Mouse (Mus musculus): ENCODE results near the gene Edil3. TPM values are rescaled to one million over a fixed set of nuclear protein-coding genes. Genes with fewer than 3 reads are reported as not detected.

The Edil3 gene
- total RNA-seq (2021) = under 1 TPM; 0.15 to 0.22 TPM
- long read RNA-seq, experiment 1 = 0 reads
- long read RNA-seq, experiment 2 = 0 reads

DNA sequence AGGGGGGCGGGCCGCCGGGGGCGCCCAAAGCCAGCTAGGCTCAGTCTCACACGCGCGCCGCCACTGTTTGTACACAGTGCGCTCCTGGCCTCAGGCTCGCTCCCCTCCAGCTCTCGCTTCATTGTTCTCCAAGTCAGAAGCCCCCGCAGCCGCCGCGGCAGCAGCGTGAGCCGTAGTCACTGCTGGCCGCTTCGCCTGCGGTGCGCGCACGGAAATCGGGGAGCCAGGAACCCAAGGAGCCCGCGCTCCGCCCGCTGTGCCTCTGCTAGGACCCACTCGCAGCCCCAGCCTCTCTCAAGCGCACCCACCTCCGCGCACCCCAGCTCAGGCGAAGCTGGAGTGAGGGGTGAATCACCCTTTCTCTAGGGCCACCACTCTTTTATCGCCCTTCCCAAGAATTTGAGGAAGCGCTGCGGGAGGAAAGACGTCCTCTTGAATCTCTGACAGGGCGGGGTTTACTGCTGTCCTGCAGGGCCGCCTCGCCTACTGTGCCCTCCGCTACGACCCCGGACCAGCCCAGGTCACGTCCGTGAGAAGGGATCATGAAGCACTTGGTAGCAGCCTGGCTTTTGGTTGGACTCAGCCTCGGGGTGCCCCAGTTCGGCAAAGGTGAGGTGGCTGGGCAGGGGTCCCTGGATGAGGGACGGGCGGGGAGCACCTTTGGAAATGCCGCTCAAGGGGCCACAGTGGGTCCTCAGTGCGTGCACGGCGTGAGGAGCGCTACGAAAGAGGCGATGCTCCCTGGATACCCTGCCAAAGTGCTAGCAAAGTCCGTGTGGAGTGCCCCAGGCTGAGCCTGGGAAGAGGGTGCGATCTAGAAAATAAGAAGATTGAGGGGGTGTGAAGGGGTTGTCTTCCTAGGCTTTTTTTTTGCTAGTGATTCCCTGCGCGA is at the start of gene Edil3:
Gene Edil3, plus strand, starts transcription at position 33 of the 892 bp plus-strand sequence.
- intact Hi-C loops (cut with DNase I) = no loop called here

DNA sequence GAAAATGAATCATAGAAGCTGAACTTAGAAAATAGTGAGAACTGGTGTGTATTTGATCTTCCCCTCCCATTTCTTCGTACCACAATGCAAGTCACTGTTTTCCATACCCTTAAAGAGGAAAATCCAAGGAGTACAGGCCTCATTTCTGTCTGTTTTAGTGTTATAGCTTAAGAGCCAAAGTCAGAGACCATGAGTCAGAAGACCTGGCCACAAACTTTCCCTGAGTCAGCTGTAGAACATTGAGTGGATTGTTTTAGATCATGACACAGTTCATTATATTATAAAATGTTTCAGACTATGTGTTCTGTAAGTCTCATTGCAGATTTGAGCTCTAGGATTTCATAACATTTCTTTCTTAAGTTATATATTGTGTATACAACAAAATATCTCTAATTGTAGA is 22.1 kb upstream of the Edil3 start:
- intact Hi-C loops (cut with DNase I) = no loop called here
- DNase-seq = no peak

More for the DNA sequence above, at the start of gene Edil3:
- DNase-seq = peak; percentile 14 to 21

DNA sequence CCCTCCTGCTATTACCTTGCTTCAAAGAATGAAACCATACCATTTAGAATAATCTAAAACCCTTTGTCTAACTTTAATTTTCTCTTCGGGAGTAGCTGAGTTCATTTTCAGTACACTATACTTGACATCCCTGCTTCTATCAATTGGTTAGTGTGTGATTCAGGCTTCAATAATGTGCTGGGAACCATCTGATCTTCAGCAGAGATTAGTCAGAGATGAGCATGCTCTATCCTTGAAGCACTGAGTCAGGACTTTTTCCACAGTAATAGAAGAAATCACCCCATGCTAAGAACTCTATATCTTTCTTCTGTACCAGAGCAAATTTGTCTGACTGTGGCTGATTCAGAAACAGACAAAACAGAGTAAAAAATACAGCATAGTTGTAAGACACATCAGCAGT is 20.3 kb upstream of the Edil3 start:
- DNase-seq = no peak
- intact Hi-C loops (cut with DNase I) = no loop called here

DNA sequence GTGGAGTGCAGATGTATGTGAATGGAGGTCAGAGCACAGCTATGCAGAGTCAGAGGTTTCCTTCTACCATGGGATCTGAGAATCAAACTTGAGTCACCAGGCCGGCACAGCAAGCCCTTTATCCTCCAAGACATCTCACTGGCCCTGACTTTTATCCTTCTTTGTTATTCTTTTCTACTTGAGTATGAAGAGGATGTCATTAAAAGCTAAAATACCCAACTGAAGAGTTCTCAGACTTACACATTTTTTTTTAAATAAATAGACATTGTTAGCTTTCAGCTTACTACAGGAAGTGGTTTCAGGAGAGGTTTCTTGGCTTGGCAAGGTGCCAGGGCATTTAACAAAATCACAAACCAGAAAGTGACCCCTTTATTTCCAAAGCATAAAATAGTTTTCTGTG is 15.4 kb upstream of the Edil3 start:
- intact Hi-C loops (cut with DNase I) = no loop called here

DNA sequence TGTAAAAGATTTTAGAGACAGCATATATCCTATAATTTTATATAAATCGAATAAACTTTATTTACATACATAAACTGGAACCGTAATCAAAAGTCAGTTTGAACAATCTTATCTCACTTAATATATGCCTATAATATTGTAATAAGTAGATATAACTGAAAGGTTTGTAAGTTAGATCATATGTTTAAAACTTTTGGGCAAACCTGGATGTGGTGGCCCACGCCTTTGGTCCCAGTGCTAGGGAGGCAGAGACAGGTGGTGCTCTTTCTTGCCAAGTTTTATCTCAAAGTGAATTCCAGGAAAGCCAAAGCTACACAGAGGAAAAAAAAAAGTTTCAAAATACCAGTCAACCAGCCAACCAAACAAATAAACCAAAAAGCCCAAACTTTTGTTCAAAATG is 15.0 kb upstream of the Edil3 start:
- DNase-seq = no peak
- intact Hi-C loops (cut with DNase I) = no loop called here

More for the DNA sequence above, 15.4 kb upstream of the Edil3 start:
- DNase-seq = no peak

DNA sequence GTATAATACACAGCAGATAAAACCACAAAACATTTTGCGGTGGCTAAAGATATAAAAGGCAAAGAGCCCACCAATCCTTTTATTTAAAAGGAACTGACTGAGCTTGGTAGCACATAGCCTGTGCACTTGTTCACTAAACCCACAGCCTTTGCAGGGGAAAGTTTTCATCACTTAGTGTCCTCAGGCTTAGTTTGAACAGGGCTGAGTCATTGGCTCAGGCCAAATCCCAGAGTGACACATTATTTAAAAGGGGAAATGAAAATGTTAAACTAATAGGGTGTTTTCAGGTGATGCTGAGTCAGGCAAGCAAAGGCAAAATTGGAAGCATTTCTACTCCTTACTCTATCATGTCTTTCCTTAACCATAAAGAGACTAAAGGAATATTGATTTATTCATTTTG is 11.2 kb upstream of the Edil3 start:
- no peak for DNase-seq
- intact Hi-C loops (cut with DNase I) = no loop called here

DNA sequence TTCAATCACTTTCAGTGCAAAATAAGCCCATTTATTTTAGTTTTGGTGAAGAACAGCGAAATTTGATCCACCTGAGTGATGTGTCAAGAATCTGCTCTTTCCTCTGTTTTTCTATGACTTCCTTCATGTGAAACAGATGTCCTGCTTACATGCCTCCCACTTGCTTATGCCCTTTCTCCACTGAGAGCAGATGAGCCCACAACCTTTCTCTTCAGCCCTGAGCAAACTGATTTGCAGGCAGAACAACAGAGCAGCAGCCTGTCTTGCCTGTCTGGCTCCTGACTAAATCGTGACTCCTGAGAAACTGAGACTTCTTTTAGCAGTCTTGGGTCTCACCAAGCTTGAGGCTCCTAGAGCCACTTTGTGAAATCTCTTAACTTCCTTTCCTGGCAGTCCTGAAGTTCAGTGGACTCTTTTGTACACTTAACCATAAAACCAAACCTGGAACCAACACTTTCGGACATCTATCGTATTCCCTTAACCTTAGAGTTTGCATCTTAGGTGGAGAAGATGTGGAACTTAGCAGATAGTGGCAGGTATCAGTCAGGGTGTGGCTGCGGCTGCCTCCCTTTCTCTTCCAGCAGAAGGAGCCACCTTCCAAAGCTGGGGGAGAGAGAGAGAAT is 475 bp upstream of the Edil3 start:
- DNase-seq = no peak
- intact Hi-C loops (cut with DNase I) = no loop called here

DNA sequence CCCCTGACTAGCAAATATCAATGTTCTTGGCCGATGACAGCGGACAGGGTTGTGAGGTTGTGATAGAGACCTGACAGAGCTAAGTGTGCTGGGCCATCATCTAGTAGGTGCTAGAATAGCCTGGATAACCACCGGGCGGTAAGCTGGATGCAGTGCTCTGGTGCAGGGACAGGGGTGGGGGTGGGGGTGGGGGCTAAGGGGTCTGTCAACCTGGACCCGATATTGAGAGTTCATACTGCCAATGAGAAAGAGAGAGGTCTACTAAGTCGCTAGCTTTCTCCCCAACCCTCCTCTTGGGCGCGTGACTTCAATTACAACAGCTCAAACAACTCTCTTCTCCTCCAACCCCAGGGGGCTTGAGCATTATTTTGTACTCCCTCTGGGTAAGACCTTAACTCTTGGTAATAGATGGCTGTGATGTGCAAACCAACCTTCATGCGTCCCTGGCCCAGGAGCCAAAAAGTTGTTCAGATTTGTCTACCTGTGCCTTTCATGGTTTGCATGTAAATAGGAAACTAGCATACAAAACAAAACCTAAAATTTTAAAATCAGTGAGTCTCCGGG is 1.1 kb downstream of the Edil3 start:
- intact Hi-C loops (cut with DNase I) = no loop called here
- DNase-seq = no peak

DNA sequence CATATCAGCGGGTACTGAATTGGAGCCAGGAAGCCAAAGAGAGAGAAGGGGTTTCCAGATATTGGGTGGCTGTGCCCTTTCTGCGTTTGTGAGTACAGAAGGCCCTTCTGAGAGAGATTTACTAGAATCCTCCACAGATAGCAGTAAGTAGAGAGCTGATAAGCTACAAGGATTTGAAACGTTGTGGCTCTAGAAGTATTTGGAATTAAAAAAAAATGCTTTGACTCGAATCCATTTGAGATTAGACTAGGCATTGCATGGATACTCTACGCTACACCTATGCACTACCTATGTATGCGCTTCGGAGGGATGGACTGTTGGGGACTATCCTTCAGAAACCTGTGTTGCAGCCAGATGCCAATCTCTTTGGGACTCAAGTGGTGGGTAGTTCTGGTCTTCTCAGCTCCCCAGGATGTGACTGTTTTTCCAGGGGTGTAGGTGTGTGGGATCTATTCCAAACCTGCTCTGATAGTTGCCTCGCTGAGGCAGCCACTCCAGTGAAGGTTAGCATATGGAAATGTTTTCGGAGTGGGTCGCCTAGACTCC is 1.8 kb downstream of the Edil3 start:
- no peak for DNase-seq
- intact Hi-C loops (cut with DNase I) = no loop called here

DNA sequence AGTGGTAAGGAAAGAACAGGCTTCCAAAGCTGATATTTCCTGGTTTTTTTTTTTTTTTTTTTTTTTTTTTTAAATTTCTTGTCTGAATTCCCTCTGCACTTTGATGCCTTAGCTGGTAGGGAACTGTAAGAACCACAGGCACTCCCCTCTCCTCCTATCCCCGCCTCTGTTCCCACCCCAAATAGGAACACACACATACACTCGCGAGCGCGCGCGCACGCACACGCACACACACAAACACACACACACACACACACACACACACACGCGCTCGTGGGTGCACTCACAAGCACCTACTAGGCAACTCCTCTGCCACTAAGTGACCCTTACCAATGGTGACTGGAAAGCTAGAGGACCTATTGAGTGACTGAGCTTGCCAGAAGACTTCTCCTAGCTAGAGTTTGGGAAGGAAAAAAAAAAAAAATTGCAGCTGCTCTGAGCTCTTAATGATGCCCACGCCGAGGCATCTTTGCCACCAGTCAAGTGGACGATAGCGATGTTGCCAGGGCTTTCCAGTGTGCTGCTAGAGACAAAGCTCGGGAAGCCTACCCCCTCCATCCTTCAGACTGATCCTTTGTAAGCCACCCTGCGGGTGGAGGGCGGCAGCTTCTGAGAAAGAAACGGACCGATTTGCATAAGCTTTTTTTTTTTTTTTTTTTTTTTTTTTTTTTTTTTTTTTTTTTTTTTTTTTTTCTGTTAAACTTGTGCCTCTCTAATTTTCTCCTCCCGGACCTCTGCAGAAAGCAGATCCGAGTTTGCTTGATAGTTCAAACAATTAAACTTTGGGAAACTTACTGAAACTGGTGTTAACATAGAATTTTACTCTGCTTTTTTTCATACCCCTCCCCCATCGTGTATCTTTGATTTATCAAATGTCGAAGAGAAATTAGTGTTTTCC is 2.5 kb downstream of the Edil3 start:
- intact Hi-C loops (cut with DNase I) = no loop called here
- no peak for DNase-seq

DNA sequence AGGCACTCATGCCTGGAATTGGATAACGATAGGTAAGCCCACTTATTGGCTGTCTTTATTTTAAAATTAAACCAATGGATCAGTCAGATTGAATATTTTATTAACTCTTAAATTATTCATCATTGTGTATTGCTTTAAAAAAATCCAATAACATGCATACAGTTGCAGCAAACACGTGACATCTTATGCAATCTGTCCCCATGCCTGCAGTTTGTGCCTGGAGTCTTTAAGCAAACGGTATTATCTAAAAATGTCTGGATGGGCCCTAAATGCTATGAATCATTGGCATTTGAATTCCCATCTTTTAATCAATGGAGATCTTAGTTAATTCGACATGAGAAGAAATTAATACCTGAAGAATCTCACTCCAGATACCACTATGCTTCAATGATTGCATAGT is 3.2 kb downstream of the Edil3 start:
- intact Hi-C loops (cut with DNase I) = no loop called here
- no peak for DNase-seq

DNA sequence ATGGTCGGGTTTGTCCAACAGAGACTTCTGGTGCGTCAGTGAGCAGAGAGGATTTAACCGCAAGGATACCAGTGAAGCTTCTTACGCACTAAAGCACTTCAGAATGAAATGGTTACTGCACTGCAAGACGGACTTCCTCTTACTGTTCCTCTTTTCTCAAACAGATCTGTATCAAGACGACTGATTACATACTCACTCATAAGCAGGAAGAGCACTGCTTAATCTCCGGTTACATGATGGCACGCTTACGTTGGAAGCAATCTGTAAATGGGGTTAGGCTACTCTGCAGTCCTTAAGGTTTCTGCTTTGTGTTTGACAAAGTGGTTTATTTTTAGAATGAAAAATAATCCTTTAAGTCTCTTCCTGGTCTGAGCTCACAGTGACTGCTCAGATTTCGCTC is 7.1 kb downstream of the Edil3 start:
- intact Hi-C loops (cut with DNase I) = no loop called here
- no peak for DNase-seq

DNA sequence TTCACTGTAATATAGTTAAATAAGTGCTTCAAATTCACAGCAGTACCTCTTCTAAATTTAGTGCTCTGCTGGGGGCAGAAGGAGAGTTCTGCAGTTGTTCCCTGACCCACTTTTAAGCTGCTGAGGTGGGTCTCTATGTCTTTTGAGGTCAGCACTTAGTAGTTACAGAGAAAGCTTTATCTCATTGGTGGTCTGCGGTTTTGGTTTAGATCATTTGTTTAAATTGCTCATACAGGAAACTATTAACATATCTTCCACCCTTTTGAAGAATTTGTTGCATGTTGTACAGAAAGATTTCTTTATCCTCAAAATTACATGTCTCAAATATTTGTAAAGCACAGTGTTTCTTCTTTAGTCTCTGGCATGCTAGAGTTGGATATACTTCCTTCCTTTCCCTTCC is 12.5 kb downstream of the Edil3 start:
- no peak for DNase-seq
- intact Hi-C loops (cut with DNase I) = no loop called here

DNA sequence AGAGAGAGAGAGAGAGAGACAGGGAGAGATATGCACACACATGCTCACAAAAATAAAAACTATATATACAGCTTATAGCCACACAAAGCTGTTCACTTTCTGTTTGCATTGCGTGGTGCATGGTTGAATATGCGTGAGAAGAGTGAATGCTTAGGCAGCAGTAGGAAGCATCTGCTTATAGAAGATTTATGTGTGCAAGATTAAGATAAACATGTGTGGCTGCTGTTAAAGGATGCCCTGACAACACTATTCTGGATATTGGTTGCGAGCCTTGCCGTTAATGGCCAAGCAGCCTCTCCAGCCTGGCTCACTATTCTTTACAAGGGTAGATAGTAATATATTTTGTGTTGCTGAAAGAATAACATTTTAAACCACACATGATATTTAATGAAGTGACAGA is 28.5 kb downstream of the Edil3 start:
- intact Hi-C loops (cut with DNase I) = no loop called here
- no peak for DNase-seq

DNA sequence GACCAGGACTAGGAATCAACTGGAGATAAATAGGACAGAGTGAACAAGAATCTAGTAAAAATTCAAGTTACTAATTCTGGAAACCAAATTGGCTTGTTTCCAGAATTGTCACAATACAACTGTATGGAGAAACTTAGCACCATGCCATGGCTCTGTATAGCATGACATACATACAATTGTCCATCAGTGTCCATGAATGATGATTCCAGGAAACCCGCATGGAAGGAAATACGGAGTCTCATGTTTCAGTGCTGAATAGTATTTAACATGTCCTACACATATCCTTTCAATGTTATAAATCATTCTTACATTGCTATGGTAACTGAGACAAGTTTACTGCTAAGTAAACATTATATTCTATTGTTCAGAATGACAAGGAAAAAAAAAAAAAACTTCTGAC is 58.7 kb downstream of the Edil3 start:
- no peak for DNase-seq
- intact Hi-C loops (cut with DNase I) = no loop called here

DNA sequence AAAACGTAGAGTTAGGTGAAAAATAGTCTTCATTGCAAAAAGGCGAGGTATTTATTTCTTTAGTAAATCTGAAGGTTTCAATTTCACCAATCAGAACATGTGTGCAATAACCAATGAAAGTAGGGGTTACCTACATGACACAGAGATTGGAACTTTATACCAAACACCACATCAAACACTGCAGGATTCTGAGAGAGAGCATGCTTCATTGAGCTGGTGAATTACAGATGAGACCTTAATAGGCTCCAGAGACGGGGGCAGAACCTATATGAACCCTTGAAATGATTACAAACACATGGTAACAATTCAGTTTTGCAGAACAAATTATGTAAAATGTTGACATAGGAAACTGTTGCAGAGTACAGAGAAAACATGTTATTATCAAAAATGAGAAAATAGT is 69.5 kb downstream of the Edil3 start:
- intact Hi-C loops (cut with DNase I) = no loop called here
- DNase-seq = no peak

DNA sequence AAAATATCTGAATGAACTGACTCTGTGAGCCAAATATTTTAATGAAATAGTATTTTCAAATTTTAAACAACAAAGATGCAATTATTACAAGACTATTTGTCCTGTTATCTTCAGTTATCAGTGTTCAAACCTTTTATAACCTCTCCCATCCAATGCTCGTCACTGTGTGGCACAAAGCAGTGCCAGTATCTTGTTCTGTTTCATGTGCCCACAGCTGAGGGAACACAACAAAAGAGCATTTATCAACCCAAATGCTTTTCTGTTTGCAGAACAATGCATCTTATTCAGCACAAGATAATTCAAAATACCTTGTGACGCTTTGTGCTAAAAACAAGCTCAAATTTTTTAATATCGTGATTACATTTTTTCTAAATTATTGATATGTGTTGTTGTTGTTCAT is 78.8 kb downstream of the Edil3 start:
- intact Hi-C loops (cut with DNase I) = no loop called here
- DNase-seq = no peak

DNA sequence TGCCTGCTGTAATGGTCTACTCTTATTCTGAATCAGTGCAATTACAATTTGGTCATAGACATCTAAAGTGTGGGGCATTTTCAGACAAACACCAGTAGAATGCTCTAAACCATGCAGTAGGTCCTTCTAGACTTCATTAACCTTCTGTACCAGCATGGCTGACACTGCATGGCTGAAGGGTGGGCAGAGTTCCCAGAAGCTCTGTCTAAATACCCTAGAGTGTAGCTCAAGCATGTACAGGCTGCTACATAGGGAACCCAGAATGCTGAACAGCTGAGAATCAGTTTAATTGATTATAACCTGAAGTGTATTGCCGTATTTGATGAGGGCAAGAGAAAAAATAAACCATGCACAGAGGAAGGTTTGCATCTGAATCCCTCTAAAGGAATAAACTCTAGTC is 86.1 kb downstream of the Edil3 start:
- no peak for DNase-seq
- intact Hi-C loops (cut with DNase I) = no loop called here

DNA sequence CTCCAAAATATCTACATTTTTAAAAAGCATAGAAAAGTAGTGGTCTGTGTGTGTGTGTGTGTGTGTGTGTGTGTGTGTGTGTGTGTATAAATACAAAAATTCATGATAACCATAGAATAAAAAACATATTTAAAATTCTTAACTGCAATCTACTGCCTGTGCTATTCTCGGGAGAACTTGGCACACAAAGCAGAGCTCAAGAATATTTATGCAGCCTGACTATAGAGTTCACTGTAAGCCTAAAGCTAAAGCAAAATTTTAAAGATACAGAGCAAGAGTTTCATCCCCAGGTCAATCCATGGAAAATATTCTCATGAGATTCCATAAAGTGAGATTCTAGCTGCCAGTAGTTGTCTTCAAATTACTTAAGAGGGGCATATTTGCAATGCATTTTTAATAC is 86.9 kb downstream of the Edil3 start:
- intact Hi-C loops (cut with DNase I) = no loop called here
- no peak for DNase-seq

DNA sequence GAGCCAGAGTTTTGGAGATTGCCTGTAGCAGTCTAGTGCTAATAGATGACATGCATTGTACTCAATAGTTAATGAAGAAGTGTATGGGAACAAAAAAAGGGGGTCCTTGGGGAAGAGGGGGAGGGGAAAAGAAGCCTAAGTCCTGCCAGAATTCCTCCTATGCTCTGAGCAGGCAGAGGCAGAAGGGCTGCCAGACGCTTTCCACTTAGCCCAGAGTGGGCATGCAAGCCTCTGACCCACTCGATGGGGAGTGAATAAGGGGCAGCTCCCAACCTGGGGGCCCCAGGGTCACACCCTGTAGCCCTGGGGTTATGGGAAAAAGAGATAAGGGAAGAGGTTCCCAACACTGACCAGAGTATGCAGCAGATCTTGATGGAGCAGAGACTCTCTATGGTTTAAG is 95.2 kb downstream of the Edil3 start:
- DNase-seq = no peak
- intact Hi-C loops (cut with DNase I) = no loop called here

DNA sequence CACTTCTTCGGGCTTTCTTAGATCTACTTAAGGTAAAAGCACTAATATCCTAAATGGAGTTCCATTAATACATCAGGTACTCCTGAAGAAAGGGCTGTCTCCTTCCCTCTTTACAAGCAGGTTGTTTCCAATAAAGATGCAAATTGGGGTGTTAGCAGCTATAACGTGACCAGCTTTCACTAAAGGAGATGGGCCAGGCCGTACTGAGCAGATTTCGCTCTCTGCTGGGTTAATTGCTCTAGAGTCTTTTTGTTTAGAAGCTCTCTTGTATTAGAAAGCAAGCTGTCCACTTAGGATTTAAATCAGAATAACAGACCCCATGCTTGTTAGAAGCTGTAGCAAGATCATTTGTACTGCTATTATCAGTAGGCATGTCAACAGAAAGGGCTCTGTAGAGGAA is 108.4 kb downstream of the Edil3 start:
- no peak for DNase-seq
- intact Hi-C loops (cut with DNase I) = no loop called here
